ENCODE assay signal across 8 mouse cellular contexts in genomic region chr5:146914088-146914766, GRCm38 (mm10). TPM values are rescaled to one million over a fixed set of nuclear protein-coding genes. Genes with fewer than 3 reads are reported as not detected.
DNase-seq lines count a peak whose midpoint lies in the region; ATAC-seq lines count a peak whose summit lies in the region.

No protein-coding gene starts in this region.

- no peaks in the 10 kb centered on the region for H3K27me3 ChIP-seq in kidney, embryonic 14.5 days (ENCODE audit: control insufficient read depth, insufficient read depth, low read length)
- H3K27me3 ChIP-seq in liver, embryonic 13.5 days = 0 out of 2 replicates have a peak, but pooled peaks cover 2% of the 10 kb centered on the region
- H3K27me3 ChIP-seq in neural tube, embryonic 13.5 days = peaks cover 37% of the 10 kb centered on the region

- H3K4me2 ChIP-seq in kidney, embryonic 14.5 days (replicated peaks; ENCODE audit: low read depth, low read length) = no peak overlapping the region
- H3K4me2 ChIP-seq in liver, embryonic 13.5 days = no peak overlapping the region
- no peak overlapping the region for H3K4me2 ChIP-seq in neural tube, embryonic 13.5 days

- H3K36me3 ChIP-seq in kidney, embryonic 14.5 days (ENCODE audit: control insufficient read depth, insufficient read depth, low read length) = no peaks in the 10 kb centered on the region
- no peaks in the 10 kb centered on the region for H3K36me3 ChIP-seq in liver, embryonic 13.5 days
- H3K36me3 ChIP-seq in neural tube, embryonic 13.5 days = no peaks in the 10 kb centered on the region

- peak; percentile 20 to 66 for DNase-seq in spleen, adult 18-20 months
- no peak for DNase-seq in spleen, adult 12 weeks (ENCODE audit: low spot score)
- peak; percentile 4 for DNase-seq in cerebellum, adult 9-11 months
- peak; percentile 43 to 48 for DNase-seq in frontal cortex, postnatal 36 days (ENCODE audit: low spot score in 2 of 2)
- DNase-seq in liver, embryonic 13.5 days = peak; percentile 27
- peak; percentile 10 to 62 for DNase-seq in thymus, postnatal 10 days (ENCODE audit: low spot score in 2 of 2)

- WGBS in kidney, embryonic 14.5 days = 23% methylated on average over 9 of the region's 9 CpGs
- 20% methylated on average over 9 of the region's 9 CpGs for WGBS in liver, embryonic 13.5 days (ENCODE audit: insufficient replicate concordance)
- 24% methylated on average over 9 of the region's 9 CpGs for WGBS in neural tube, embryonic 13.5 days

- peaks cover 6% of the 10 kb centered on the region; the same call in 1 of the 2 replicates for H3K4me1 ChIP-seq in kidney, embryonic 14.5 days (ENCODE audit: control insufficient read depth, insufficient read depth, low read length)
- peaks cover 13% of the 10 kb centered on the region; the same call in 1 of the 2 replicates for H3K4me1 ChIP-seq in liver, embryonic 13.5 days (replicated peaks)
- no peaks in the 10 kb centered on the region for H3K4me1 ChIP-seq in neural tube, embryonic 13.5 days (replicated peaks)

- ATAC-seq in kidney, embryonic 14.5 days (ENCODE audit: low FRiP score, low TSS enrichment) = peak; percentile 61; the same call in 1 of the 2 replicates
- ATAC-seq in liver, embryonic 13.5 days (ENCODE audit: low read depth) = peak; percentile 52; the same call in 1 of the 2 replicates
- ATAC-seq in neural tube, embryonic 13.5 days (ENCODE audit: low read depth) = peak; percentile 84; the same call in 1 of the 2 replicates

- H3K4me3 ChIP-seq in kidney, embryonic 14.5 days (ENCODE audit: low read length) = no peak overlapping the region
- no peak overlapping the region for H3K4me3 ChIP-seq in liver, embryonic 13.5 days (replicated peaks)
- no peak overlapping the region for H3K4me3 ChIP-seq in neural tube, embryonic 13.5 days

- H3K27ac ChIP-seq in kidney, embryonic 14.5 days (ENCODE audit: low read depth, low read length) = no peak overlapping the region
- no peak overlapping the region for H3K27ac ChIP-seq in liver, embryonic 13.5 days
- no peak overlapping the region for H3K27ac ChIP-seq in neural tube, embryonic 13.5 days (replicated peaks)

- H3K9ac ChIP-seq in kidney, embryonic 14.5 days (ENCODE audit: low read depth, low read length) = no peak overlapping the region
- H3K9ac ChIP-seq in liver, embryonic 13.5 days = no peak overlapping the region
- H3K9ac ChIP-seq in neural tube, embryonic 13.5 days = no peak overlapping the region

- no peaks in the 10 kb centered on the region for H3K9me3 ChIP-seq in kidney, embryonic 14.5 days (ENCODE audit: control insufficient read depth, low read length)
- H3K9me3 ChIP-seq in liver, embryonic 13.5 days (replicated peaks) = no peaks in the 10 kb centered on the region
- no peaks in the 10 kb centered on the region for H3K9me3 ChIP-seq in neural tube, embryonic 13.5 days

RNA-seq across cellular contexts. Expression of gene Gtf3a, which starts 34.2 kb away (rescaled TPM):
- 137 and 140 TPM in 2 replicates for polyA plus RNA-seq in kidney, embryonic 14.5 days (2014; fragmentation: Nextera tagmentation; extraction: Ambion mirVana)
- 77.0 and 84.6 TPM in 2 replicates for polyA plus RNA-seq in liver, embryonic 13.5 days (2015; fragmentation: Nextera tagmentation; extraction: Ambion mirVana)
- polyA plus RNA-seq in neural tube, embryonic 13.5 days (2015; fragmentation: Nextera tagmentation; extraction: Ambion mirVana) = 104 and 110 TPM in 2 replicates

RNA-seq across cellular contexts. Expression of gene Mtif3, which starts 49.4 kb away (rescaled TPM):
- 21.1 and 24.3 TPM in 2 replicates for polyA plus RNA-seq in kidney, embryonic 14.5 days (2014; fragmentation: Nextera tagmentation; extraction: Ambion mirVana)
- 14.7 and 15.3 TPM in 2 replicates for polyA plus RNA-seq in liver, embryonic 13.5 days (2015; fragmentation: Nextera tagmentation; extraction: Ambion mirVana)
- 28.9 and 31.7 TPM in 2 replicates for polyA plus RNA-seq in neural tube, embryonic 13.5 days (2015; fragmentation: Nextera tagmentation; extraction: Ambion mirVana)
